Mouse (Mus musculus) myocyte (in vitro differentiated cells): Measurements from ENCODE around the gene Mgmt. TPM values are rescaled to one million over a fixed set of nuclear protein-coding genes. Genes with fewer than 3 reads are reported as not detected.

Source experiments
- H3K27me3 ChIP-seq: one replicate; pipeline ENCODE4 v1.6.1; 2011; ENCODE audit not compliant: control insufficient read depth, insufficient read depth, insufficient read length
- H3K36me3 ChIP-seq: one replicate; pipeline ENCODE4 v1.6.1; 2011; ENCODE audit not compliant: control insufficient read depth, insufficient read depth
- H3K4me2 ChIP-seq: one replicate; pipeline ENCODE4 v1.6.1; 2011; ENCODE audit warnings: low read depth, control low read depth
- H3K4me3 ChIP-seq: one replicate; pipeline ENCODE4 v1.5.1; 2011; ENCODE audit warnings: mild to moderate bottlenecking, control low read depth, moderate library complexity
- H3K79me2 ChIP-seq: one replicate; pipeline ENCODE4 v1.6.1; 2011; ENCODE audit not compliant: control insufficient read depth, insufficient read depth
- H3ac ChIP-seq: one replicate; pipeline ENCODE4 v1.6.1; 2011; ENCODE audit not compliant: control insufficient read depth, insufficient read length
- CEBPB ChIP-seq: IDR thresholded peaks from 2 replicates; pipeline ENCODE4 v1.6.1; 2011; ENCODE audit warnings: mild to moderate bottlenecking, moderate library complexity; ENCODE audit not compliant: poor library complexity, insufficient read depth, severe bottlenecking
- E2F4 ChIP-seq: IDR thresholded peaks from one replicate; pipeline ENCODE4 v1.6.1; 2011; ENCODE audit warnings: mild to moderate bottlenecking, control low read depth, moderate library complexity; ENCODE audit not compliant: insufficient read depth
- MAX ChIP-seq: IDR thresholded peaks from one replicate; pipeline ENCODE4 v1.6.1; 2011; ENCODE audit warnings: low read depth, mild to moderate bottlenecking, control low read depth
- MYOD1 ChIP-seq, 3 experiments: IDR thresholded peaks; one replicate each; pipeline ENCODE4 v1.6.1; 2011; ENCODE audit warnings: control low read depth in 2 of 3, low read depth in 2 of 3, mild to moderate bottlenecking in 2 of 3, moderate library complexity in 1 of 3; ENCODE audit not compliant: insufficient read length in 2 of 3, control insufficient read depth in 1 of 3
- MYOG ChIP-seq, 3 experiments: IDR thresholded peaks; one replicate each; pipeline ENCODE4 v1.6.1; 2011; ENCODE audit warnings: control low read depth in 2 of 3, low read depth in 2 of 3, mild to moderate bottlenecking in 2 of 3; ENCODE audit not compliant: insufficient read length in 2 of 3, control insufficient read depth in 1 of 3, insufficient read depth in 1 of 3
- POLR2A ChIP-seq: IDR thresholded peaks from one replicate; pipeline ENCODE4 v1.6.1; 2011; ENCODE audit warnings: low read depth, mild to moderate bottlenecking, control low read depth, moderate library complexity; ENCODE audit not compliant: insufficient read length
- POLR2AphosphoS2 ChIP-seq: IDR thresholded peaks from one replicate; pipeline ENCODE4 v1.6.1; 2011; ENCODE audit warnings: low read depth, control low read depth; ENCODE audit not compliant: insufficient read length
- REST ChIP-seq: IDR thresholded peaks from one replicate; pipeline ENCODE4 v1.6.1; 2011; ENCODE audit warnings: mild to moderate bottlenecking, control low read depth, moderate library complexity; ENCODE audit not compliant: insufficient read depth, insufficient read length
- SRF ChIP-seq: IDR thresholded peaks from one replicate; pipeline ENCODE4 v1.6.1; 2011; ENCODE audit warnings: low read depth; ENCODE audit not compliant: control insufficient read depth, insufficient read length
- TCF12 ChIP-seq: IDR thresholded peaks from one replicate; pipeline ENCODE4 v1.6.1; 2011; ENCODE audit warnings: mild to moderate bottlenecking, control low read depth; ENCODE audit not compliant: poor library complexity, insufficient read depth, severe bottlenecking
- TCF3 ChIP-seq: IDR thresholded peaks from one replicate; pipeline ENCODE4 v1.6.1; 2011; ENCODE audit warnings: low read depth, control low read depth; ENCODE audit not compliant: insufficient read length
- USF1 ChIP-seq: IDR thresholded peaks from one replicate; pipeline ENCODE4 v1.6.1; 2011; ENCODE audit warnings: low read depth, mild to moderate bottlenecking, control low read depth, moderate library complexity
- polyA plus RNA-seq: library from polyadenylated mRNA; unstranded; fragments of >200 nt; fragmentation: generic; extraction: Trizol; gene quantifications from one replicate; pipeline ENCODE4 v1.2.1, GENCODE M21; 2012; ENCODE audit warnings: missing spikeins

Mgmt gene
- polyA plus RNA-seq, 1 experiment, result 1.3 TPM

DNA sequence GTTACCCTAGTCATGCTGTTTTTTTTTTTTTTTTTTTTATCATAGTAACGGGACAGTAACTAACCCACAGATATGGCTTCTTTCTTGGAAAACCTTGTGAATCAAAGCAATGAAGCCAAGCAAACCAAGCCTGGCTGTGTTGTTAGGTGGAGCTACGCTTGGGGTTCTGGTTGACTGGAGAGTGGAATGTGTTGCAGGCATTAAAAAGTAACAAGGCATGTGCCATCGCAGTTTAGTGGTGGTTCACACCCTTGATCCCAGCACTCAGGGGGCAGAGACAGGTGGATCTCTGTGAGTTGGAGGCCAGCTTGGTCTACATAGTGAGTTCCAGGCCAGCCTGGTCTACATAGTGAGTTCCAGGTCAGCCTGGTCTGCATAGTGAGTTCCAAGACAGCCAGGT, 39.0 kb downstream of the Mgmt start:
- TF ChIP-seq MAX, result no peak
- no peak for TF ChIP-seq E2F4
- TF ChIP-seq REST, result no peak
- no peak for TF ChIP-seq POLR2A
- TF ChIP-seq MYOG (IDR thresholded peaks at IDR 0.05; ENCODE audit: control insufficient read depth in 1 of 3, insufficient read depth in 1 of 3, insufficient read length in 2 of 3, low read depth in 2 of 3), result no peak
- no peak for TF ChIP-seq SRF
- TF ChIP-seq MYOD1 (IDR thresholded peaks at IDR 0.05; ENCODE audit: control insufficient read depth in 1 of 3, insufficient read length in 2 of 3, low read depth in 2 of 3), result no peak
- no peak for TF ChIP-seq USF1
- no peak for TF ChIP-seq CEBPB
- no peak for TF ChIP-seq POLR2AphosphoS2
- no peak for TF ChIP-seq TCF3
- TF ChIP-seq TCF12, result no peak
- H3K4me2 ChIP-seq, result no peak overlapping the region
- no peaks in the 10 kb centered on the region for H3K27me3 ChIP-seq
- H3K36me3 ChIP-seq, result no peaks in the 10 kb centered on the region
- H3K4me3 ChIP-seq, result no peak overlapping the region
- no peak overlapping the region for H3ac ChIP-seq
- H3K79me2 ChIP-seq, result no peaks in the 10 kb centered on the region

DNA sequence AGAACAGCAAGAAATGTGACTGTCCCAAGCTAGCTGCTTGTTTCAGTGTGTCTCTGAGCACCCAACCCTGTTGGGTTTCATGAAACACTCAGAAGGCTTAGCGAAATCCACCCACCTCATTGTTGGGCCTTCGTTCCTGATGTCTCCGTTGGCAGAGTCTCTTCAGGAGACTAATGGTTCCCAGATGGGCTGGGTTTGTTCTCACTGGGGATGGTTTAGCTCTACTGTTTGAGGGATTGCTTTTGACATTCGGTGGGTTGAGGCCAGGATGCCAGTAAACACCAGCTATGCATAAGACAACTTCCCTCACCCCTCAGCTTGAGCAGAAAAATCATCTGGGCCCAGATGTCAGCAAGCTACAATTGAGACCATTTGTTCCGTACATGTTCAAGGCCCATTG, 39.9 kb downstream of the Mgmt start:
- TF ChIP-seq E2F4 (no peak), POLR2A (no peak), REST (no peak), TCF12 (no peak), MYOG (IDR thresholded peaks at IDR 0.05; ENCODE audit: control insufficient read depth in 1 of 3, insufficient read depth in 1 of 3, insufficient read length in 2 of 3, low read depth in 2 of 3) (no peak), MYOD1 (IDR thresholded peaks at IDR 0.05; ENCODE audit: control insufficient read depth in 1 of 3, insufficient read length in 2 of 3, low read depth in 2 of 3) (no peak), TCF3 (no peak), POLR2AphosphoS2 (no peak), CEBPB (no peak), USF1 (no peak), SRF (no peak), MAX (no peak)
- Histone ChIP-seq H3ac (no peak overlapping the region), H3K27me3 (no peaks in the 10 kb centered on the region), H3K4me2 (no peak overlapping the region), H3K4me3 (no peak overlapping the region), H3K79me2 (no peaks in the 10 kb centered on the region), H3K36me3 (no peaks in the 10 kb centered on the region)

DNA sequence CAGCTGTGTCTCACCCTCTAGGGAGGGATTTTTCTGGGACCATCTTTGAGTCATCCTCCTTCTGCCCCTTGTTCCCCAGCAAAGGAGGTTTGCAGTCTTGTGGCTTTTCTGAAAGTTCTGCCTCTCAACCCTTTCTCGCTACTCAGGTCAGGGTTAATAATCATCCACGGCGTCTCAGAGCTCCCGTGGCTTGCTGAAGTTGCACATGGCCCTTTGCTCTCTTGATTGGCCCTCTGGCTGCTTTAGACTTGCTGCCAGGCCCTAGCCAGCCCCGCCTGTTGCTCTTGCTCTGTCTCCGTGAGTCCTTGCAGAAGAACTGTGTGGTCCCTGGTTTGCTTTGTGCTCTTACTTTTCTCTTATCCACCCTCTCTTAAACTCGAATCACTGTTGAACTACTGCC, 40.4 kb downstream of the Mgmt start:
- no peaks in the 10 kb centered on the region for H3K27me3 ChIP-seq
- TF ChIP-seq CEBPB, result no peak
- no peak for TF ChIP-seq POLR2AphosphoS2
- TF ChIP-seq POLR2A, result no peak
- TF ChIP-seq USF1, result no peak
- TF ChIP-seq E2F4, result no peak

DNA sequence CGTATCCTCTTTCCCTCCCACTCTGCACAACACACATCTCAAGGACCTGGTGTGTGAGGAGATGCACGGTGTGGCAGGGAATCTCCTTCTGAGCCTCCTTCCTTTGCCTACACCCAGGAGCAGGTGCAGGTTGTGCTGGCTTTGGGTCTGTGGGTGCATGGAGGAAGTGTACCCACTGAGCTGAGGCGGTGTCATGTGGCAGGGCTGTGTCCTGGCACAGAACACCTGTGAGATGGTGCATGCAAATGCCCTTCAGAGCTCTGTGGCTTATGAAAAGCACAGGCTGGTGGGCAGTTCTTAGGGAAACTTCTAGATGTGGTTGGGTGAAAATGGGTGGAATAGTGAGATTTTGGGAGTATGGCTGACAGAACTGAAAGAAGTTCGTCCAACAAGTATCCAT, 44.0 kb downstream of the Mgmt start:
- TF ChIP-seq USF1 (no peak), TCF3 (no peak), MYOD1 (IDR thresholded peaks at IDR 0.05; ENCODE audit: control insufficient read depth in 1 of 3, insufficient read length in 2 of 3, low read depth in 2 of 3) (no peak), TCF12 (no peak), MAX (no peak), E2F4 (no peak), POLR2A (no peak), CEBPB (no peak), MYOG (IDR thresholded peaks at IDR 0.05; ENCODE audit: control insufficient read depth in 1 of 3, insufficient read depth in 1 of 3, insufficient read length in 2 of 3, low read depth in 2 of 3) (no peak), REST (no peak), SRF (no peak), POLR2AphosphoS2 (no peak)
- H3K36me3 ChIP-seq, result no peaks in the 10 kb centered on the region
- no peak overlapping the region for H3K4me2 ChIP-seq
- no peaks in the 10 kb centered on the region for H3K79me2 ChIP-seq
- no peak overlapping the region for H3K4me3 ChIP-seq
- H3K27me3 ChIP-seq, result no peaks in the 10 kb centered on the region
- H3ac ChIP-seq, result no peak overlapping the region

More for the DNA sequence above, 40.4 kb downstream of the Mgmt start:
- H3K4me3 ChIP-seq, result no peak overlapping the region
- no peak overlapping the region for H3ac ChIP-seq
- H3K36me3 ChIP-seq, result no peaks in the 10 kb centered on the region
- no peaks in the 10 kb centered on the region for H3K79me2 ChIP-seq
- H3K4me2 ChIP-seq, result no peak overlapping the region

DNA sequence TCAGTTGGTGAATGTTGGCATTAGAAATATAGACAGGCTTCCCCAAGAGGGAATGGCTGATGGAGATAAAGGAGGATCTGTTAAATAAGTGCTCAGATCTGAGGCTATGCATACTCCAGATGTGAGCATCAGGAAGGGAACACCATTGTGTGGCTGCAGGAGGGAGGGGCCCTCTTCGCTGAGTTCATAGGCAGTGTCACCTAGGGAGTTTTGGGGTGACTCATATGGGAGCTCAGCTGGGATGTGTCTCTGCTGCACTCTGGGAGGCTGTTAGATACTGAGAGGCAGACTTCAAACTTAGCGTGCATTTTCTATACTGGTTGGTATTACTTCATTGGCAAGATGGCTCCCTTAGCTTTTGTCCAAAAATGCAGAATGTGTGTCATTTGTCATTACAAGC, 48.0 kb downstream of the Mgmt start:
- H3K4me3 ChIP-seq, result no peak overlapping the region
- no peak for TF ChIP-seq TCF3
- no peak for TF ChIP-seq CEBPB
- no peak for TF ChIP-seq MYOG (IDR thresholded peaks at IDR 0.05; ENCODE audit: control insufficient read depth in 1 of 3, insufficient read depth in 1 of 3, insufficient read length in 2 of 3, low read depth in 2 of 3)
- TF ChIP-seq USF1, result no peak
- no peak for TF ChIP-seq E2F4
- no peak for TF ChIP-seq SRF
- no peak for TF ChIP-seq REST
- no peak for TF ChIP-seq POLR2A
- TF ChIP-seq TCF12, result no peak
- TF ChIP-seq POLR2AphosphoS2, result no peak
- TF ChIP-seq MAX, result no peak
- no peak for TF ChIP-seq MYOD1 (IDR thresholded peaks at IDR 0.05; ENCODE audit: control insufficient read depth in 1 of 3, insufficient read length in 2 of 3, low read depth in 2 of 3)
- H3K36me3 ChIP-seq, result no peaks in the 10 kb centered on the region
- H3K4me2 ChIP-seq, result no peak overlapping the region
- H3K79me2 ChIP-seq, result no peaks in the 10 kb centered on the region
- H3ac ChIP-seq, result no peak overlapping the region
- no peaks in the 10 kb centered on the region for H3K27me3 ChIP-seq
